Mouse (Mus musculus): ENCODE data around the gene Slc27a4. TPM values are rescaled to one million over a fixed set of nuclear protein-coding genes. Genes with fewer than 3 reads are reported as not detected.
A peak's percentile ranks its signal among the peaks of the same experiment; 100 is the strongest.

Gene Slc27a4
- polyA plus RNA-seq, 1 experiment = 4.1 TPM

DNA sequence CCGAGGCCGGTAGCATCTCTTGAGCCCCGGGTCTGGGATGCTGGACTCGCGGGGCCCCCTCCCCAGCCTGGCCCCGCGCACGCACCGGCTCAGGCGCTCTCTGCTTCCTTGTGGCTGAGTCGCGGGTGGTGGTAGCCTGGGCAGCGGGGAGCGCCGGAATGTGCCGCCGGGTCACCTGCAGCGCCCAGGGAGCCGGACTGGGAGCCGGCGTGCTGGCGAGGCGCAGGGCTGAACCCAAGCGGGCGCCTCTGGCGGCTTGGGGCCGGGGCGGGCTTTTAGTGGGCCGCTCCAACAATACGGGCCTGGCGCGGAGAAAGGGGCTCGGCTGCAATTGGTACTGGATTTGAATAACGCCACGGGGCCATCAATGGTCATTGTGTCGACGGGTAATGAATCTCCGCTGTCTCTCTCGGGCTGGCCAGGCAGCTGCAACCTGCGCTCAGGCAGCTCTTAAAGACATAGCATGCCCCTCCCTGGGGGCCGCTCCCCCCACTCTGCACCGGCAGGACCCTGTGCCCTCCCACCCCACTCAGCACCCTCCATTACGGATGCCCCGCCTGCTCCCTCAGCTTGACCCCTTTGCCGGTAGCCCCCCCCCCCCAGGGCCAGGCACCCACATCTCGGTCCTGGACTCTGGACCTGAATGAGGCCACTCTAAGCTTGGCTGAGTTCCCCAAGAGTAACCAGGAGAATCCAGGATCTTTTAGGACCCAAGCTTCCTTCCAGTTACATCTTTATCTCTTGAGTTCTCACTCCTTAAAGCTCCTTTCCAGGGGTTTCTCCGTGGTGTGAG is 43.8 kb downstream of the Slc27a4 start:
- no peak for TF ChIP-seq CTCF (IDR thresholded peaks at IDR 0.05; ENCODE audit: control insufficient read depth, insufficient read depth, insufficient replicate concordance, low read depth, low read length)
- TF ChIP-seq POLR2A (IDR thresholded peaks at IDR 0.05; ENCODE audit: control insufficient read depth, low read depth, low read length) = no peak
- H3K36me3 ChIP-seq (ENCODE audit: control insufficient read depth, insufficient read depth, low read length) = 0 out of 2 replicates have a peak, but pooled peaks cover 3% of the 10 kb centered on the region
- peak overlapping the region; percentile 48 for H3K4me3 ChIP-seq (ENCODE audit: control insufficient read depth, low read depth, low read length)
- peaks cover 11% of the 10 kb centered on the region for H3K4me1 ChIP-seq (ENCODE audit: control insufficient read depth, insufficient read depth, low read length)
- no peak overlapping the region for H3K27ac ChIP-seq (ENCODE audit: control insufficient read depth, insufficient read depth, low read depth, low read length)
- H3K27me3 ChIP-seq (ENCODE audit: control insufficient read depth, insufficient read depth, low read length) = no peaks in the 10 kb centered on the region; the same call in 1 of the 2 replicates

DNA sequence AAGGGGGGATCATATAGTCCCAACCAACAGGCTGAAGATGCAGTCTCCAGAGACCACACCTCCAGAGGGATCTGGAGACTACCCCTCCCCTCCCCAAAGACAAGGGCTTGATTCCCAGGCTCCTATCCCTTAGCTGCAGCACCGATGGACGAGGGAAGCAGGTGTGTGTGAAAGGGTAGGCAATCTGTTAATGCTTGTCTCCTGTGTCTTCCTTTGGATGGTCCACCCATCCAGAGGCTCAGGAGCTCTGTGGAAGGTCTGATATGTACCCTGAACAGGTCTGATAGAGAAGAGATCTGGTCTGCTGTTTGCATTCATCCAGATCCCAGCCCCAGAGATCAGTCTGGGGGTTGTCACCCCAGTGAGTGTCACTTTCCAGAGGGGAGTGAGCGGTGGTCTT is 44.5 kb downstream of the Slc27a4 start:
- H3K27ac ChIP-seq (ENCODE audit: control insufficient read depth, insufficient read depth, low read depth, low read length) = no peak overlapping the region
- TF ChIP-seq POLR2A (IDR thresholded peaks at IDR 0.05; ENCODE audit: control insufficient read depth, low read depth, low read length) = no peak
- TF ChIP-seq CTCF (IDR thresholded peaks at IDR 0.05; ENCODE audit: control insufficient read depth, insufficient read depth, insufficient replicate concordance, low read depth, low read length) = no peak
- H3K4me1 ChIP-seq (ENCODE audit: control insufficient read depth, insufficient read depth, low read length) = peaks cover 11% of the 10 kb centered on the region
- H3K4me3 ChIP-seq (ENCODE audit: control insufficient read depth, low read depth, low read length) = no peak overlapping the region
- 0 out of 2 replicates have a peak, but pooled peaks cover 3% of the 10 kb centered on the region for H3K36me3 ChIP-seq (ENCODE audit: control insufficient read depth, insufficient read depth, low read length)
- no peaks in the 10 kb centered on the region; the same call in 1 of the 2 replicates for H3K27me3 ChIP-seq (ENCODE audit: control insufficient read depth, insufficient read depth, low read length)

DNA sequence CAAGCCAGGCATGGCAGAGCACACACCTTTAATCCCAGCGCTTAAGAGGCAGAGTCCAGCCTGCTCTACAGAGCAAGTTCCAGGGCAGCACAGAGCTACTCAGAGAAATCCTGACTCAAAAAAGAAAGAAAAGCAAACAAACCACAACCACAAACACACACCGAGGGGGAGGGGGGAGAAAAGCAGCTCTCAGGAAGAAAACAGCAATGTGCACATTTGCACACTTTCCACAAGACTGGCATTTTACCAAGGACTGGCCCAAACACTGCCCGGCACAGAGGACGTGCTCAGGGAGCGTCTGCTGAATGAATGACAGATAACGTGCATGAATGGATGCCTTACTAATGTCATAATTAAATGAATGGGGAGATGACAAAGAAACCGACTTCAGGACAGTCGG is 46.6 kb downstream of the Slc27a4 start:
- TF ChIP-seq CTCF (IDR thresholded peaks at IDR 0.05; ENCODE audit: control insufficient read depth, insufficient read depth, insufficient replicate concordance, low read depth, low read length) (no peak), POLR2A (IDR thresholded peaks at IDR 0.05; ENCODE audit: control insufficient read depth, low read depth, low read length) (no peak)
- Histone ChIP-seq H3K4me3 (ENCODE audit: control insufficient read depth, low read depth, low read length) (no peak overlapping the region), H3K36me3 (ENCODE audit: control insufficient read depth, insufficient read depth, low read length) (no peaks in the 10 kb centered on the region), H3K4me1 (ENCODE audit: control insufficient read depth, insufficient read depth, low read length) (peaks cover 11% of the 10 kb centered on the region), H3K27me3 (ENCODE audit: control insufficient read depth, insufficient read depth, low read length) (no peaks in the 10 kb centered on the region; the same call in 1 of the 2 replicates), H3K27ac (ENCODE audit: control insufficient read depth, insufficient read depth, low read depth, low read length) (no peak overlapping the region)

DNA sequence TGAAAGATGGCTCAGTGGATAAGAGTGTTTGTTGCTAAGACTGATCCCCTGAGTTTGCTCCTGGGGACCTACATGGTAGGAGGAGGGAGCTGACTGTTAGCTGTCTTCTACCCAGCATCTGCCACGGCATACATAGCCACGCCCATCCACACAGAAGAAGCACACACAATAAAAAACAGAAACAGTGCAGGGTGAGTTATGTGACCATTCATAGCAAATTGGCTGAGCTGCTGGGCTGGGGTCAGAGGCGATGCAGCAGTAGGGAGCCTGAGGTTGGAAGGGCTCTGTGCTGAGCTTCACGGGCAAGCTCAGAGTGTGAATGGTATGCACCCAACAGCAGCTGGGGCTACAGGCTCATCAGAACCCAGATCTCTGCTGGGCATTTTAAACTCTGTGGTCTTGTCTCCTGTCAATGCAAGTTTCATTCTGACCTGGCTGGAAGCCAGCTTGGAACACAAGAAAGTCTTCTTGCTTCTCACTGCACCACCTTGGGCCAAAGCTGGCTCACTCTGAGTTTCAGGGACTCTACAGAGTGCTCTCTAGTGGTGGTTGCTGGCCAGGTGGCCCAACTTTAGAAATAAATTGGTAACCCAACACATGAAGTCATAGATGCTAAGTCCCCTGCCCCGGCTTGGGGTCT is 47.5 kb downstream of the Slc27a4 start:
- no peak overlapping the region for H3K27ac ChIP-seq (ENCODE audit: control insufficient read depth, insufficient read depth, low read depth, low read length)
- TF ChIP-seq CTCF (IDR thresholded peaks at IDR 0.05; ENCODE audit: control insufficient read depth, insufficient read depth, insufficient replicate concordance, low read depth, low read length) (no peak), POLR2A (IDR thresholded peaks at IDR 0.05; ENCODE audit: control insufficient read depth, low read depth, low read length) (no peak)
- H3K4me3 ChIP-seq (ENCODE audit: control insufficient read depth, low read depth, low read length) = no peak overlapping the region
- H3K4me1 ChIP-seq (ENCODE audit: control insufficient read depth, insufficient read depth, low read length) = peaks cover 11% of the 10 kb centered on the region
- no peaks in the 10 kb centered on the region; the same call in 1 of the 2 replicates for H3K27me3 ChIP-seq (ENCODE audit: control insufficient read depth, insufficient read depth, low read length)
- H3K36me3 ChIP-seq (ENCODE audit: control insufficient read depth, insufficient read depth, low read length) = no peaks in the 10 kb centered on the region

DNA sequence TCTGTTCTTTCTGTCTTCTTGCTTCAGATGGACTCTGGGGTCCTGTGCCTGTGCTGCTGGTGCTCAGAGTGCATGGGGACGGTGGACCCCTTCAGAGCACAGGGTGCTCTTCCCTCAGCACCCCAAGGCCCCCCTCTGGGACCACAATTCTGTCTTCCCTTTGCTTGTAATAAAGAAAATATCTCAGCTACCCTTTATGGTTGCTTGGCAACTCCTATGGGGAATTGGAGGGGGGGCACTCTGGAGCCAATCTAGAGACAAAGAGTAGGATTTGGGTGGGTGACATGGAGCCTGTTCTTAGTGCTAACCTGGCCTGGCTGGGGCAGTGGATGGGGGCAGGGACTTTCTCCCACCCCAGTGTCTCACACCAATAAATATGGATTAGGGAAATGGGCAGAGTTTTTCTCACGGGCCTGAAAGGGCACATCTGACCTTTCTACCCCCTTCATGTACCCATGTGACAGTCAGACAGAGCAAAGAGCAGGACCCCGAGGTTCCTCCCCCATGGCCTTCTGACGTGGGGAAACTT is 50.6 kb downstream of the Slc27a4 start:
- Histone ChIP-seq H3K27ac (ENCODE audit: control insufficient read depth, insufficient read depth, low read depth, low read length) (no peak overlapping the region), H3K27me3 (ENCODE audit: control insufficient read depth, insufficient read depth, low read length) (no peaks in the 10 kb centered on the region), H3K4me1 (ENCODE audit: control insufficient read depth, insufficient read depth, low read length) (no peaks in the 10 kb centered on the region), H3K36me3 (ENCODE audit: control insufficient read depth, insufficient read depth, low read length) (no peaks in the 10 kb centered on the region), H3K4me3 (ENCODE audit: control insufficient read depth, low read depth, low read length) (no peak overlapping the region)
- no peak for TF ChIP-seq CTCF (IDR thresholded peaks at IDR 0.05; ENCODE audit: control insufficient read depth, insufficient read depth, insufficient replicate concordance, low read depth, low read length)
- no peak for TF ChIP-seq POLR2A (IDR thresholded peaks at IDR 0.05; ENCODE audit: control insufficient read depth, low read depth, low read length)

DNA sequence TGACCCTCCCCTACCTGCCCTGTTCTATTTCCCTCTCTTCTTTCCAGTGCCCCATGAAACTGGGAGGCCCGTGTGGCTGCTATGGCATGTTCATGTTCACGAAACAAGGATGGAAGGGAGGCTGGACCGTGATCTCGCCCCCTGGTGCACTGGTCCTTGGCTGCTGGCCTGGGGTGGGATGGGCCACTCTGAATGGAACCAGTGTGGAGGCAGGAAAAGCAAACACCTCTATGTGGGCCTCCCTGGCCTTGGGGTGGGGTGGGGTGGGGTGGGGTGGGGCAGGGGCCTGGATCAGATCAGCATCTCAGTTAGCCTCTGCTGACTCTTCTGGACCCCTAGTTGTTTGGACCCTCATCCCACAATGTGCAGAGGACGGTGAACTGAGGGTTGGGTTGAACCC is 51.3 kb downstream of the Slc27a4 start:
- Histone ChIP-seq H3K4me3 (ENCODE audit: control insufficient read depth, low read depth, low read length) (no peak overlapping the region), H3K4me1 (ENCODE audit: control insufficient read depth, insufficient read depth, low read length) (no peaks in the 10 kb centered on the region), H3K27me3 (ENCODE audit: control insufficient read depth, insufficient read depth, low read length) (no peaks in the 10 kb centered on the region), H3K36me3 (ENCODE audit: control insufficient read depth, insufficient read depth, low read length) (no peaks in the 10 kb centered on the region), H3K27ac (ENCODE audit: control insufficient read depth, insufficient read depth, low read depth, low read length) (no peak overlapping the region)
- TF ChIP-seq POLR2A (IDR thresholded peaks at IDR 0.05; ENCODE audit: control insufficient read depth, low read depth, low read length) (no peak), CTCF (IDR thresholded peaks at IDR 0.05; ENCODE audit: control insufficient read depth, insufficient read depth, insufficient replicate concordance, low read depth, low read length) (no peak)

DNA sequence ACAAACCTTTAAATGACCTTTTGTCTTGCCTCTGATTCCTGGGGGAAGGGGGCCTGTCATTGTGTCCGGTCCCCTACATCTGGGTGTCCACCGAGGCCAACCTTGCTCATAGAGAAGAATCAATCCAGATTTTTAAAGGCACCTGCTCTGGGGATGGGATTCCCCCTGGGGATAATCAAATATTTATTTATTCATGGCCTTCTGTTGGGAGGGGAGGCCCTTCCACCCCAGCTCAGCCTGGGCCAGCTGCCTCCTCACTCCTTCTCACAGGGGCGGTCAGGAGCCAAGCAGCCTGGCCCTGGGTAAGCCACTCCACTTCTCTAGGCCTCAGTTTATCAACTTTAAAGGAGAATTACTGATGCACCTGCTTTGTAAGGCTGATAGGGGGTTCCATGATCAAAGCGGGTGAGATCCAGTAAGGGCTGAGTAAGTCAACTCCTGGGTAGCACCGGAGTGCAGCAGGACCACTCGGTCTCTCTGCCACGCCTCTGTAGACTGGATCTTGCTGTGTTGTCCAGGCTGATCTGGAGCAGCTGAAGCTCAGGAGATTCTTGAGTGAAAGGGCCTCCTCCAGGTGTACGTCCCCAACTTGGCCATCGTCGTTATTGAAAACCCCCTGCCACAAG is 53.3 kb downstream of the Slc27a4 start:
- no peaks in the 10 kb centered on the region for H3K27me3 ChIP-seq (ENCODE audit: control insufficient read depth, insufficient read depth, low read length)
- no peaks in the 10 kb centered on the region for H3K4me1 ChIP-seq (ENCODE audit: control insufficient read depth, insufficient read depth, low read length)
- H3K27ac ChIP-seq (ENCODE audit: control insufficient read depth, insufficient read depth, low read depth, low read length) = no peak overlapping the region
- no peak overlapping the region for H3K4me3 ChIP-seq (ENCODE audit: control insufficient read depth, low read depth, low read length)
- no peak for TF ChIP-seq CTCF (IDR thresholded peaks at IDR 0.05; ENCODE audit: control insufficient read depth, insufficient read depth, insufficient replicate concordance, low read depth, low read length)
- TF ChIP-seq POLR2A (IDR thresholded peaks at IDR 0.05; ENCODE audit: control insufficient read depth, low read depth, low read length) = no peak
- H3K36me3 ChIP-seq (ENCODE audit: control insufficient read depth, insufficient read depth, low read length) = no peaks in the 10 kb centered on the region
